Mouse (Mus musculus) liver, postnatal 0 days (tissue): ENCODE measurements around the gene Olfr1493-ps1. TPM values are rescaled to one million over a fixed set of nuclear protein-coding genes. Genes with fewer than 3 reads are reported as not detected.

Source experiments
- ATAC-seq: fragments of 200-750 bp; cut with Nextera tagmentation; 2 replicates; pipeline ENCODE4 v1.8.0; 2017; ENCODE audit warnings: mild to moderate bottlenecking, moderate library complexity
- DNase-seq: peaks from one replicate; pipeline ENCODE4 v3.0.0-alpha.2; 2016
- H3K27ac ChIP-seq: fragments of 300-500 bp; sonication (generic); 2 replicates; pipeline ENCODE4 v1.5.1; 2014; ENCODE audit warnings: antibody characterized with exemption, moderate library complexity, mild to moderate bottlenecking, low read depth
- H3K27me3 ChIP-seq: fragments of 300-500 bp; sonication (generic); 2 replicates; pipeline ENCODE4 v1.6.1; 2014; ENCODE audit warnings: low read length, control low read depth, mixed read lengths; ENCODE audit not compliant: insufficient read depth
- H3K36me3 ChIP-seq: fragments of 300-500 bp; sonication (generic); replicated peaks from 2 replicates; pipeline ENCODE4 v1.6.1; 2014; ENCODE audit warnings: mild to moderate bottlenecking, control low read depth, low read length, moderate library complexity, mixed read lengths; ENCODE audit not compliant: insufficient read depth
- H3K4me1 ChIP-seq: fragments of 300-500 bp; sonication (generic); 2 replicates; pipeline ENCODE4 v1.6.1; 2014; ENCODE audit warnings: antibody characterized with exemption, mild to moderate bottlenecking, control low read depth; ENCODE audit not compliant: insufficient read depth
- H3K4me2 ChIP-seq: fragments of 300-500 bp; sonication (generic); 2 replicates; pipeline ENCODE4 v1.6.1; 2014; ENCODE audit warnings: low read depth, mild to moderate bottlenecking, low read length, moderate library complexity, mixed read lengths
- H3K4me3 ChIP-seq: fragments of 300-500 bp; sonication (generic); 2 replicates; pipeline ENCODE4 v1.5.1; 2014; ENCODE audit warnings: low read depth, low read length
- H3K9ac ChIP-seq: fragments of 300-500 bp; sonication (generic); replicated peaks from 2 replicates; pipeline ENCODE4 v1.6.1; 2014; ENCODE audit warnings: mild to moderate bottlenecking, moderate library complexity
- H3K9me3 ChIP-seq: fragments of 300-500 bp; sonication (generic); 2 replicates; pipeline ENCODE4 v1.6.1; 2016; ENCODE audit warnings: mild to moderate bottlenecking, control low read depth, low read length, mixed read lengths
- CTCF ChIP-seq: sonication (generic); IDR thresholded peaks from 2 replicates; pipeline ENCODE4 v1.5.1; 2016; ENCODE audit warnings: antibody characterized with exemption, low read depth
- EP300 ChIP-seq: IDR thresholded peaks from 2 replicates; pipeline ENCODE4 v1.6.1; 2016; ENCODE audit warnings: antibody characterized with exemption, low read depth, mild to moderate bottlenecking
- WGBS: fragments of 180-500 bp; shearing (Covaris S2); extraction: QIAGEN DNeasy Blood & Tissue Kit; methylation state at CpG from one replicate; pipeline ENCODE4 v1.1.7; 2014; ENCODE audit not compliant: insufficient replicate concordance; 5-methylcytosine and 5-hydroxymethylcytosine counted together
- polyA plus RNA-seq: library from polyadenylated mRNA; unstranded; fragments of >200 nt; fragmentation: Nextera tagmentation; extraction: Ambion mirVana; gene quantifications from 2 replicates; pipeline ENCODE4 v1.2.1, GENCODE M21; 2015

Gene Olfr1493-ps1
- polyA plus RNA-seq: not detected in 2 replicates

DNA sequence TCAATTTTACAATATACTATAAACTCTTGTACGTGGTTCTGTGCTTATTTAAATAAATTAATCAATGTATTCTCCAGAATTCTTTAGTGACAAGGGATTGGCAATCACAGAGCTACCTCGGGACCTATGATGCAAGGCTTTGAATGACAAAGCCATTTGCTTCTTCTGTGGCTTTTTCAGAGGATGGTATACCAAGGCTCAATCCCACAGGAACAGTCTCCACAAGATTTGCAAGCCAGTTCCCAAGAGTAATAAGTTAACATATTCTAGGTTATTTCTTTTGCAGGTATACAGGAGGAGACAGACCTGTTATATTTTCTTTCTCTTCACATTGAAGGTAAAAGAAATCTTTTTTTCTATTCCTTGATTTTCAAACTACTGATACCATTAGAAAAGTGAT is at the start of gene Olfr1493-ps1:
Gene Olfr1493-ps1 (plus strand): TSS at position 301 of the 400 bp plus-strand sequence.
- H3K4me1 ChIP-seq: no peaks in the 10 kb centered on the region
- H3K9ac ChIP-seq: no peak within 1 kb of the TSS
- ATAC-seq: no peak
- TF ChIP-seq CTCF: no peak
- no peak for TF ChIP-seq EP300
- H3K27me3 ChIP-seq: no peaks in the 10 kb centered on the region
- H3K27ac ChIP-seq: no peak within 1 kb of the TSS
- H3K36me3 ChIP-seq: no peaks in the 10 kb centered on the region
- no peak for DNase-seq
- WGBS: 38% methylated on average over 2 of the region's 2 CpGs
- no peaks in the 10 kb centered on the region for H3K9me3 ChIP-seq
- no peak within 1 kb of the TSS for H3K4me2 ChIP-seq
- H3K4me3 ChIP-seq: no peak within 1 kb of the TSS

GRCm38 (mm10) chr19:13696968-13697367 is 26.1 kb upstream of the Olfr1493-ps1 start, which contains the start of gene Olfr1491:
Olfr1491 (plus strand) TSS chr19:13697268.
- 69% methylated on average over 3 of the region's 3 CpGs for WGBS
- Histone ChIP-seq H3K9me3 (no peaks in the 10 kb centered on the region), H3K4me2 (no peak within 1 kb of the TSS), H3K27me3 (no peaks in the 10 kb centered on the region), H3K9ac (no peak within 1 kb of the TSS), H3K4me3 (no peak within 1 kb of the TSS), H3K27ac (no peak within 1 kb of the TSS), H3K4me1 (no peaks in the 10 kb centered on the region), H3K36me3 (no peaks in the 10 kb centered on the region)
- TF ChIP-seq EP300 (no peak), CTCF (no peak)
- no peak for DNase-seq
- no peak for ATAC-seq

DNA sequence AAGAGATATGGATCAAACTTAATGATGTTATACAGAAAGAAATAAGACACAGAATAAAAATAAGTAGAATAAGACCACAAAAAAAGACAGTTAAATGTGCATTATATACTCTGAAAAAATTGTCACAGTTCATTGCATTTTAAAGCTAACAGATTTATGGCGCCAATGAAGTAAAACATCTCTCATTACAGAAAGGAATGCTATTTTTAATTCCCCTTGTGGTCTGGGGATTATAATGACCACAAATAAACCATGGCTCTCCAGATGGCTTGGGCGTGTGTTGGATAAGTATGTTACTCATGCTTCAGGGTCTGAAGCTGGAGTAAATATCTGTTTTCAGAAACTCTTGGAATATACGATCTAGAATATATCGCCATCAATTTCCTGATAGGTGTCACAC is 16.4 kb downstream of the Olfr1493-ps1 start, which contains the start of gene Olfr1494:
Gene Olfr1494 (plus strand): TSS at position 301 of the 400 bp plus-strand sequence.
- TF ChIP-seq EP300: no peak
- no peak for TF ChIP-seq CTCF
- no peak within 1 kb of the TSS for H3K4me3 ChIP-seq
- ATAC-seq (no peak), DNase-seq (no peak)
- no peaks in the 10 kb centered on the region for H3K36me3 ChIP-seq
- no peak within 1 kb of the TSS for H3K4me2 ChIP-seq
- H3K4me1 ChIP-seq: no peaks in the 10 kb centered on the region
- H3K9me3 ChIP-seq: no peaks in the 10 kb centered on the region
- H3K27ac ChIP-seq: no peak within 1 kb of the TSS
- no peaks in the 10 kb centered on the region for H3K27me3 ChIP-seq
- WGBS: 80% methylated on average over 4 of the region's 4 CpGs
- H3K9ac ChIP-seq: no peak within 1 kb of the TSS

DNA sequence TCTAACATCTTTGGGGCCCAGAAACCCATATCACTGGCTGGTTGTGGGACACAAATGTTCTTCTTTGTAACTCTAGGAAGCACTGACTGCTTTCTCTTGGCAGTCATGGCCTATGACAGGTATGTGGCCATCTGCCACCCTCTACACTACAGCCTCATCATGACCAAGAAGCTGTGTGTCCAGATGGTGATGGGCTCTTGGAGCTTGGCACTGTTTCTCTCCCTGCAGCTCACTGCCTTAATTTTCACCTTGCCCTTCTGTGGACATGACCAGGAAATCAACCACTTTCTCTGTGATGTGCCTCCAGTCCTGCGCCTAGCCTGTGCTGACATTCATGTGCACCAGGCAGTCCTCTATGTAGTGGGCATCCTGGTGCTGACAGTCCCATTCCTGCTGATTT is 26.3 kb downstream of the Olfr1493-ps1 start:
- Histone ChIP-seq H3K4me3 (no peak overlapping the region), H3K4me1 (no peaks in the 10 kb centered on the region), H3K4me2 (no peak overlapping the region), H3K27ac (no peak overlapping the region), H3K36me3 (no peaks in the 10 kb centered on the region), H3K27me3 (no peaks in the 10 kb centered on the region), H3K9me3 (no peaks in the 10 kb centered on the region), H3K9ac (no peak overlapping the region)
- WGBS: 83% methylated on average over 1 of the region's 1 CpGs
- ATAC-seq (no peak), DNase-seq (no peak)
- TF ChIP-seq CTCF: no peak
- no peak for TF ChIP-seq EP300

- H3K9me3 ChIP-seq: no peaks in the 10 kb centered on the region
- H3K4me3 ChIP-seq: no peak within 1 kb of the TSS
- H3K4me2 ChIP-seq: no peak within 1 kb of the TSS
- H3K9ac ChIP-seq: no peak within 1 kb of the TSS
- ATAC-seq (no peak), DNase-seq (no peak)
- WGBS: 71% methylated on average over 3 of the region's 3 CpGs
- no peaks in the 10 kb centered on the region for H3K36me3 ChIP-seq
- TF ChIP-seq EP300: no peak
- TF ChIP-seq CTCF: no peak
- no peak within 1 kb of the TSS for H3K27ac ChIP-seq
- H3K4me1 ChIP-seq: no peaks in the 10 kb centered on the region
- no peaks in the 10 kb centered on the region for H3K27me3 ChIP-seq
Measured at GRCm38 (mm10) chr19:13764306-13764705, 41.2 kb downstream of the Olfr1493-ps1 start, which contains the start of gene Olfr1495. Olfr1495 (plus strand) TSS chr19:13764606.

GRCm38 (mm10) chr19:13768565-13769276 is 45.6 kb downstream of the Olfr1493-ps1 start:
- no peak for ATAC-seq
- Histone ChIP-seq H3K9me3 (no peaks in the 10 kb centered on the region), H3K4me1 (no peaks in the 10 kb centered on the region), H3K36me3 (no peaks in the 10 kb centered on the region), H3K4me3 (no peak overlapping the region), H3K9ac (no peak overlapping the region), H3K27ac (no peak overlapping the region), H3K4me2 (no peak overlapping the region), H3K27me3 (no peaks in the 10 kb centered on the region)
- DNase-seq: no peak
- WGBS: 82% methylated on average over 9 of the region's 9 CpGs
- no peak for TF ChIP-seq EP300
- no peak for TF ChIP-seq CTCF
